Mouse (Mus musculus) kidney, postnatal 4 days (tissue): ENCODE results near the gene Hdgfl2.

Source experiments
- DNase-seq, 2 experiments: peaks; one replicate each; pipeline ENCODE4 v3.0.0; 2021; ENCODE audit warnings: mixed read lengths in 2 of 2

Gene Hdgfl2

DNA sequence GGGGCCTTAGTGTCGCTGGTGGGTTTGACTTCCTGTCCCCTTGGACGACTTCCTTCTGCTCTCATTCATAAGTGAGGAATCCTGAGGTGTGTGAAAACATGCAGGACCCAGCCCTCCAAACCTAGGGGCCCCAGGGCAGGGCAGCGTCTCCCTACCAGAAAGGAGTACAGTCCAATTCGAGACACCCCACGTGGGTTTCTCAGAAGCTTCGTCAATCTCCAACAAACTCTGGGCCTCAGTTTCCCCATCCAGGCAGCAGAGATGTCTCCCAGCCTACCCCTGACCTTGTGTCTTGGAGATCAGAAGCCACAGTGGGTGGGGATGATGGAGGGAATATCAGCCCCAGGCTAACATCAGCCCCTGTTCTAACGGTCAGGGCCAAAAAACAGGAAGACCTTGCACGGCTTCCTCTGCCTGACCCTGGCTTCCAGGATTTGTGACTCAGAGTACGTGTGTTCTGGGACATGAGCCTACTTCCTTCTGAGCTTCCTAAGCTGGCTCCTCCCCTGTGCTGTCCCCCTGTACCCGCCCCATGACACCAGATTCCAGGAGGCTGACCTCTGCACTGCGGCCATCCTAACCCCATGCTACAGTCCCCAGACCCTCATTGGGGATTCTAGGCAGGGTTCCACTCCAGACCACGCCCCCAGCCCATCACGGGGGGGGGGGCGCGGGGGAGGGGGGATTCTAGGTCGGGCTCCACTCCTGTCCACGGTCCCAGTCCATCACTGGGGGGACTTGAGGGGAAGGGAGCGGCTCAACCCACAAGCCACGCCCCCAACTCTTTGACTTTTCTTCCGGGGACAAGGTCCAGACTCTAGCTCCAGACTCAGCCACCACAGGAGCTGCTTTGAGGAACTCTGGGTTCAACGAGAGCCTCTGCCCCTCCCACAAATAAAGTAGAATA lies 54.3 kb downstream of the Hdgfl2 start:
- DNase-seq, result peak; percentile 63 to 75

DNA sequence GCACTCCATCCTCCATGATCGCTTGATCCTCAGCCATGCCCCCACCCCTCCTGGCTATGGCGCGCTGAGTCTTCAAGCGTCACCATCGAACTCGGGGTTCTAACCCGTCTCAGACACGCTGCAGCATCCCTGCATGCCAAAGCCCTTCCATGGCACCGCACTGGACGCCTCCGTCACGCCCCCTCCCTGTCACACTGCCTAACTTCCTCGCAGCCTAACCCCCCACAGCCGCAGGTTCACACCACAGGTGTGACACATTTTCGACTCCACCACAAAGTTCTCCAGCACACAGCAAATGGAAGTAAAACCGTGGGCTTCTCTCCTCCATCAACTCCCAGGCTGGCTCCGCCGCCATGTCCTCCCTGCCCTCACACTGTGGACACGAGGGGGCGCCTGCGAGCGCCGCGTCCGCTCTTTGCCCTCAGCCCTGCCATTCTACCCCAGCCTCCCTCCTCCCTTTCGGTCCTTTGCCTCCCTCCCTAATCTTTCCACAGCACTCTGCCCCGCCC lies 55.1 kb downstream of the Hdgfl2 start:
- peak; percentile 80 to 86 for DNase-seq

DNA sequence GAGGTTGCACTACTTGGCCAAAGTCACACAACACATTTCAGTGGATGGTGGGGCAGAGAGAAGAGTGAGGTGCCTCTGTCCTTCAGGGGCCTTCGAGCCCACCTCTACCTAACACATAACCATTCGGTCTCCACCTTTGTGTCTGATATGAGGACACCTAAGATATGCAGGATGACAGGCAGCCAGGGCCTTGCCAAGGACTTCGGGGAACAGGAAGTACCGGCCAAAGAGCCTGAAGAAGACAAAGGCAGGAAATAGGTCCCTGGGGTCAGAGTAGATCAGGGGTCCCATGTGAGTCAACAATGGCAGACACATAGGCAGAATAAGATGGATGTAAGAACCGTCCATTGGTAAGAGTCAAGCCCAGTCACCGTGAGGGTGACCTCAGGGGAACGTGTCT lies 57.1 kb downstream of the Hdgfl2 start:
- no peak for DNase-seq

DNA sequence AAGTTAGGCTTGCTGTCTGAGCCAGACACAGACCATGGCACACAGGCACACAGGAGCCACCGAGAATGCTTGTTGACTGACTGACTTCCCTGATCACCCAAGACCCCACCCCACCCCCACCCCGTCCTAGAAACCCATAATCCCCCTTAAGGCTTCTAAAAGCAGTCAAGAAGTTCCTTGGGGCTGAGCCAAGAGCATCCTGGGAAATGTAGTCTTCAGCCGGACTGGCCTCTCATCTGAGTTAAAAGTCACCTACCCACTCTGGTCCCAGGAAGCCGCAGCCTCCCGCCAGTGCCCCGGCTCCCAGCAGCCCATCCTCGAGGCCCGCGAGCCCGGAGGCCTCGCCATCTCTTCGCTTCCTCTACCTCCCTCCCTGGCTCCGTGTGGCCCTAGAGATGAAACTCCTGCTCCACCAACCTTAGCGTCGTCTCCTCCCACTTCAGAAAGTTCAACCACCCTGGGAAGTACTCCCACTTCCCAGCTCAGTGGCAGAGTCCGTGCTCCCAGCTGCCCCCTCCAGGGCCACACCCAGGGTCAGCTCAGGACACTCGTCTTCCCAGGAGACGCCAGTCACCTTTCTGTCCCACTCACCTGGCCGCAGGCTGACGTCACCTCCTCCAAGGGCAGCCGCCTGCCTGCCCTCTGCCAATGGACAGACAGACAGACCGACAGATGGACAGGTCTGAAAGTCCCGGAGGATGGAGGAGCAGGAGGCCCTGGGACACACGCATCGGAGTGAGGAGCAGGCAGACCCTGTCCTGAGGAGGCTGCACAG lies 58.6 kb downstream of the Hdgfl2 start:
- DNase-seq, result peak in 1 of 2 experiments; percentile 39

DNA sequence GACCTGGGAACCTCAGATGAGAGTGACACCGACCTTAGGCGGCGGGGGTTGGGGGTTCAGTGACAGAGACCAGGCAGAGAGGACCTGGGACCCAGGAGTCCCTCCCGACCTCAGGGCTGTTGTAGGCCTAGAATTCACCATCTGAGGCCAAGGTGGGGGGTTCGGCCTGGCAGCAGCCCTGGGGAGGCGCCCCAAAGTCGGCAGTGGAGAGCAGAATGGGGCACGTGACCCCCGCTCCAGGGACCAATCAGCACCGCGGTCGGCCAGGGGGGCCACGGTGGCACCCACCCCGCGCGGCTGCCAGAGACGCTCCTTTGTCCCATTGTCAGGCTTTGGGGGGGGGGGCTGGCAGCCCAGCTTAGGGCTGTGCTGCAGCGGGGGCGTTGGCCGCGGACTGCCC lies 59.9 kb downstream of the Hdgfl2 start:
- no peak for DNase-seq

DNA sequence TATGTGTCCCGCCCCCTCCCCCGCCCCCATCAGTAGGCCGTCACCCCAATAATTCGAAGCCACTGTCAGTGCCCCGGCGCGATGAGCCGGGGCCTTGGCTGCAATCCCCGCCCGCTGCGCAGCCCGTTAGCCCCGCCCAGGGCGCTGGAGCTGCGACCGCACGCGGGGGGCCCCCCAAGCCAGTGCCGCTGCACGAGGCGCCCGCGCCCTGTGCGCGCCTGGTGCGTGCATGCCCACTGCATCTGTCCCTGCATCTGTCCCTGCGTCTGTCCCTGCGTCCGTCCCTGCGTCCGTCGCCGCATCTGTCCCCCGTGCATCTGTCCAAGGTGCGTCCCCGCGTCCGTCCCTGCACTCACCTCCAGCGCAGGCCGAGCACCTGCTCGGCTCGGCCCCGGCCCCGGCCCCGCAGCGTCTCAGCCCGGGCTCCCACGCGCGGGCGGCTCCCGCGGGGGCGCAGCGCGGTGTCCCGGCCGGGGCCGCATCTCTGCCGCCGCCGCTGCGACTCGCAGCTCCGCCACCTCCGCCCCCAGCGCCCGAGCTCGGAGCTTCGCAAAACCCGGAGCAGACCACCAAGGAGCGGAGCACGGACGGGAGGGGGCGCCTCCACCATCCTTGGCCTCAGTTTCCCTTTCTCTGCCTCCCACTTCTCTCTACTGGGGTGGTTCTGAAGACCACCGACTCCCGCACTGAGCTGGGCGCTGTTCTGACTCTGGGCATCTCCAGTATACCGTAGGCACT lies 60.6 kb downstream of the Hdgfl2 start, which contains the start of gene Sema6b:
Sema6b (minus strand) TSS at position 486 of the 738 bp plus-strand sequence.
- DNase-seq, result peak; percentile 82

DNA sequence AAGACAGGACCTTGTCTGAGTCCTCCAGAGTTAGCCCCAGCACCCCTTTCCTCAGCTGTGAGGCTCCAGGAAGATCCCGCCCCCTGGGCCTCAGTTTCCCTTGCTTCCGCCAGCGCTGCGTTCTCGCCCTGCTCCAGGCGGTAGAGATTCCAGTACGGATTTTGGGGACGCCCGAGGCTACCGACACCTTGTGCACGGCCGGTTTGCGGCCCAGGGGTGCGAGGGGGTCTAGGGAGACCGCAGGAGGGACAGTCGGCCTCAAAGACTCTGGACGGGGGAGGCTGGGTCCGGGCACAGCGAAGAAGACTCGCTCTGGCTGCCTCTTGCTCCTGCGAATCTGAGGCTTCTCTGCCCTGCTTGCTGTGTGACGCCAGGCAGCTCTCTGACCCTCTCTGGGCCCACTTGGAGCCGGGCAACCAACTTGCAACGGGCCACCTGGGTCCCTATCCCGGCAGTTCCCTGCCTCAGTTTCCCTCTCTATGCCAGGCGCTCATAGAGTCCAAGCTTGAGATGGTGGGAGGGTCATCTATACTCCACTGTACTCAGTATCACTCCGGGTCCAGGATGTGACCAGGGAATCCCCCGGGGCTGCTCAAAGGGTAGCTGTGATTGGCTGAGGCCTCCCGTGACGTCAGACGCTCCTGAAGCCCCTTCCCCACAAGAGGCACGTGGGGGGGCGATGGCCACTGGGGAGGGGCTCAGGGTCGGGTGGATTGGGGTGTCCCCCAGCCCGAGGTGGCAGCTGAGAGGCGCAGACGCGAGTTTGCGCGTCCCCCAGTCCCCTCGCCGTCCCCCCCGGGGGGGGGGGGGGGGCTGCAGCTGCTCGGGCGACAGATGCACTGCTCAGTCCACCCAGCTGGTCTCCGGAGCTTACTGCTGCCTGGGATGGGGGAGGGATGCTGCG lies 62.5 kb downstream of the Hdgfl2 start:
- peak; percentile 62 to 63 for DNase-seq

DNA sequence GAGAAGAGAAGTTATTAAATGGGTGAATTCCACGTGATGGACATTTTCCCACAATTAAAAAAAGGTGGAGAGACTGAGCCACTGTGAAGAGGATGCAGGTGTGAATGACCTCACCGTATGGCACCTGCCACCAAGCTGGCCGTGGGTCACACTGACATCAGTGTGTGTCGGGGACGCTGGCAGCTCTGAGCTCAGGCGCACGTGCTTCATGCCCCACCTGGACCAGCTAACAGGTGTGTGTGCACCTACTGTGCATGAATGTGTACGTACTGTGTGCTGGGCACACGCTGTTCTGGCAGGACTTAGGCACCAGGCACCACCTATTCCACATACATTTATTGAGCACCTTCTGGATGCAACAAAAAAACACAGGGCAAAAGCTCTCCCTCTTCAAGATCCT lies 65.1 kb downstream of the Hdgfl2 start:
- no peak for DNase-seq

DNA sequence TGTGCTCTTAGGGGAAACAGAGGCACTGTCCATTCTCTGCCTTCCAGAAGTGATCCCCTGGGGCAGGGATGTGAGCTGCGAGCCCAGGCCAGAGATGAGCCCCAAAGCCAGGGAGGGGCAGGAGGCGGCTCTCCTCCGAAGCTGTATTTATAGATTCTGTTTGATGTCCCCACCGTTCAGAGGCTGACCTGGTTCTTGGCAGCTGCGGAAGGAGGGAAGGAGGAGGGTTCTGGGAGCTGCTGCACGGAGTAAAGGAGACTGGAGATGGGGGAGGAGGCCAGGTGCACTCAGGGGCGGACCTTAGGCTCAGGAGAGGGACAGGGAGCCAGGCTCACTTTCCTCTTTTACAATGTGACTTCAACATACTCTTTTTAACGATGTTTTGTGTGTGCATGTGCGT lies 66.7 kb downstream of the Hdgfl2 start:
- DNase-seq, result no peak

DNA sequence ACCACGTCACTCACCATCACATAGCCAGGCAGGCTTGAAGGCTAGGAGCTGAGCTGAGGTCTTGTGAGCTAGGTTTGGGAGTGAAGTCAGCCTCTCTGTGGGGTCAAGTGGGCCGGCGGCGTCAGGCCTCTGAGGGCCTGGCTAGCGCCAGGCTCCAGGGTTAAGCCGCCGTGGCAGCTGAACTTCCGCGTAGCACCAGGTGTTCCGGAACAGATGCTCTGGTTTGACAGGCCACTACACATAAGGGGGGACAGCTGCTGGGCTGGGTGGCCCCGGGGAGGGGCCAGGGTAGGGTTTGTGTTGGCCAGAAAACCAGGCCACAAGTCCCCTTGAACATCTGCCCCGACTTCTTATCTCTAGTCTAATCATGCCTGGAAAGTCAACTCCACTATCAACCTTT lies 68.0 kb downstream of the Hdgfl2 start:
- no peak for DNase-seq

DNA sequence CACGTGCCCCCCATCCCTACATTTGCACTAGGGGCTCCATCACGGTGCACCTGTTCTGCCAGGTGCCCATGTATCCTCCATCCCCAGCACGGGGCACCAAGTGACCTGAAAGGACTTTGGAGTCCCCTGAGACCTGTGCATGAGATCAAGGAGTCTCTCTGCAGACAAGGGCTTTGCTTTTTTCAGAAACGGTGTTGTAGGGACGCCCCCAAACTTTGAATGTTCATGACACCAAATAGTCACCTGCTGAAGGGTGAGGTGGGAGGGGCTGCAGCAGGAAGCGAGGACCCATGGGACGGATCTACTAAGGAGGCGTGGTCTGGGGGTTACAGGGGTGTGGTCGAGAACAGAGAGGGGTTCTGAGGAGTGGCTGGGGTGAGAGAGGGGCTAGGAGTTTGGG lies 68.8 kb downstream of the Hdgfl2 start:
- DNase-seq, result no peak

DNA sequence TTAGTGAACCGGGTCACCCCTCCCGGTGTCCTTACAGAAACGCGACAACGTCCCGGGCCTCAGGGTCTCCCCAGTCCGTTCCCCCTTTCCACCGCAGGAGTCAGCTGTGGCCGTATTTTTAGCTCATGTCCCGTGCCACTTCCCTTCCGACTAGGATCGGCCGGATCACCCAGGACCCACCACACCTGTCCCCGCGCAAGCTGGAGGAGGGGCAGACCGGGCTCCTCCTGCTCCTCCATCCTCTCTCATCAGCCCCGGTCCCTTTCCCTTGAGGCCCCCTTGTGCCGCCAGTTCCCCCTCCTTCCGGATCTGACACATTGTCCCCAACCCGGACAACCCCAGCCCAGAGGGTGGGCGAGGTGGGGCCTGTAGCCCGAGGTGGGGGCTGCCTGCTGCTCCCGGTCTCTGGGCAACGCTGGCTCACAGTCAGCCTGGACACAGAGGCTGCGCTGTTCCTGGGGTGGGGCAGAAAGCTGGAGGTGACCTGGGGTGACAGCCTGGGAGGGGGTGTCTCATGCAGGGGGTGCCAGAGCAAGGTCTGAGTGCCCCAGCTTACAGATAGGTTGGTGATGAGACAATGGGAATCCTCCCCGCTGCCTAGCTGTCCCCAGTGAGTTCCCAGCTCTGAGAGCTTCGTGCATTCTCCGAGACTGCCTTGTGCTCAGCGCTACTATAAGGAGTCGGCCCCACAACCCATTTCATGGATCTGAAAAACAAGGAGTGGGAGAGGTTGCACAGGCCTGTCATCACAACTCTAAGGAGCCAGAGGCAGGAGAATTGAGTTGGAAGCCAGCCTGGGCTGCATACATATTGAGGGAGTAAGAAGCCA lies 69.6 kb downstream of the Hdgfl2 start:
- no peak for DNase-seq

DNA sequence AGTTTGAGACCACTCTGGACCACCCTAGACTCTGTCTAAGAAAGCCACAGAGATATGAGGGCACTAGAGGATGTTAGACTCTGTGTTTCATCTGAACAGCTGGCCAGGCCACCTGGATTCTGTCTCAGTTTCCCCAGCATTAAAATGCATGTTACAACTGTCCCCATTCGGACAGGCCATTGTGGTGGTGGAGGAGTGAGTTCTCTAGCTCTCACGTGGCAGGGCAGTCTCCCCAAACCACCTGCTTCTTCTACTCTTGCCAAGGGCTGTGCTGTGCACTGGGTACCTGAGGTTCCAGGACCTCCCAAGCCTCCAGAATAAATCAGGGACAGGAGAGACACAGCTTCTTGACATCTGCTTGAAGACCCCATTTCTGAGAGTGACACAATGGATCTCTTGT lies 70.5 kb downstream of the Hdgfl2 start:
- DNase-seq, result no peak
